Mouse (Mus musculus) heart, postnatal 0 days (tissue): ENCODE data around the gene Naa38. TPM values are rescaled to one million over a fixed set of nuclear protein-coding genes. Genes with fewer than 3 reads are reported as not detected.
"Not testable (repeated sequence)": the region's sequence is repeated elsewhere in the genome, so short reads cannot be mapped to it uniquely, and the experiment has no call there.

ENCODE experiments used
- ATAC-seq: fragments of 200-750 bp; cut with Nextera tagmentation; 2 replicates; pipeline ENCODE4 v1.8.0; 2017; ENCODE audit warnings: low read depth, moderate number of reproducible peaks, moderate library complexity; ENCODE audit not compliant: insufficient read depth
- DNase-seq: peaks from one replicate; pipeline ENCODE4 v3.0.0-alpha.2; 2016; ENCODE audit warnings: low spot score
- H3K27ac ChIP-seq: fragments of 300-500 bp; sonication (generic); 2 replicates; pipeline ENCODE4 v1.5.1; 2014; ENCODE audit warnings: low read depth, mild to moderate bottlenecking
- H3K27me3 ChIP-seq: fragments of 300-500 bp; sonication (generic); 2 replicates; pipeline ENCODE4 v1.6.1; 2014; ENCODE audit warnings: low read length, mixed read lengths; ENCODE audit not compliant: control insufficient read depth, insufficient read depth
- H3K36me3 ChIP-seq: fragments of 300-500 bp; sonication (generic); replicated peaks from 2 replicates; pipeline ENCODE4 v1.6.1; 2014; ENCODE audit warnings: low read length, mixed read lengths; ENCODE audit not compliant: control insufficient read depth, insufficient read depth
- H3K4me1 ChIP-seq: fragments of 300-500 bp; sonication (generic); 2 replicates; pipeline ENCODE4 v1.6.1; 2014; ENCODE audit warnings: antibody characterized with exemption; ENCODE audit not compliant: control insufficient read depth, insufficient read depth
- H3K4me2 ChIP-seq: fragments of 300-500 bp; sonication (generic); 2 replicates; pipeline ENCODE4 v1.6.1; 2014; ENCODE audit warnings: low read depth, mild to moderate bottlenecking, low read length, moderate library complexity
- H3K4me3 ChIP-seq: fragments of 300-500 bp; sonication (generic); 2 replicates; pipeline ENCODE4 v1.5.1; 2014; ENCODE audit warnings: low read depth, low read length
- H3K9ac ChIP-seq: fragments of 300-500 bp; sonication (generic); replicated peaks from 2 replicates; pipeline ENCODE4 v1.6.1; 2014; ENCODE audit warnings: low read depth, low read length, mixed read lengths
- H3K9me3 ChIP-seq: fragments of 300-500 bp; sonication (generic); replicated peaks from 2 replicates; pipeline ENCODE4 v1.6.1; 2016; ENCODE audit warnings: low read length; ENCODE audit not compliant: control insufficient read depth
- CTCF ChIP-seq: IDR thresholded peaks from 2 replicates; pipeline ENCODE4 v1.5.1; 2016; ENCODE audit warnings: antibody characterized with exemption, control low read depth, low read depth
- EP300 ChIP-seq: IDR thresholded peaks from 2 replicates; pipeline ENCODE4 v1.6.1; 2016; ENCODE audit warnings: antibody characterized with exemption, low read depth
- WGBS: fragments of 180-500 bp; shearing (Covaris S2); extraction: QIAGEN DNeasy Blood & Tissue Kit; methylation state at CpG from one replicate; pipeline ENCODE4 v1.1.7; 2014; 5-methylcytosine and 5-hydroxymethylcytosine counted together
- polyA plus RNA-seq: library from polyadenylated mRNA; unstranded; fragments of >200 nt; fragmentation: Nextera tagmentation; extraction: Ambion mirVana; gene quantifications from 2 replicates; pipeline ENCODE4 v1.2.1, GENCODE M21; 2015
- total RNA-seq: library from RNA; depleted of rRNA; stranded (reverse); fragments of >200 nt; gene quantifications from 2 replicates; pipeline ENCODE4 v1.2.3, GENCODE M21; 2014; ENCODE audit warnings: low replicate concordance

Naa38 gene
- total and polyA plus RNA-seq, 2 experiments from 2014 or later = 64.9 to 171 TPM

- no peaks in the 10 kb centered on the region for H3K9me3 ChIP-seq
- H3K4me1 ChIP-seq = 0 out of 2 replicates have a peak, but pooled peaks cover 7% of the 10 kb centered on the region
- H3K27ac ChIP-seq = no peak overlapping the region
- no peak overlapping the region for H3K9ac ChIP-seq
- no peak overlapping the region for H3K4me3 ChIP-seq
- H3K27me3 ChIP-seq = no peaks in the 10 kb centered on the region
- no peak for ATAC-seq
- TF ChIP-seq CTCF = no peak
- TF ChIP-seq EP300 = no peak
- H3K4me2 ChIP-seq = no peak overlapping the region
- H3K36me3 ChIP-seq = no peaks in the 10 kb centered on the region
- 67% methylated on average over 7 of the region's 7 CpGs for WGBS
- no peak for DNase-seq
Measured at GRCm38 (mm10) chr11:69386758-69387157, 8.5 kb upstream of the Naa38 start.

DNA sequence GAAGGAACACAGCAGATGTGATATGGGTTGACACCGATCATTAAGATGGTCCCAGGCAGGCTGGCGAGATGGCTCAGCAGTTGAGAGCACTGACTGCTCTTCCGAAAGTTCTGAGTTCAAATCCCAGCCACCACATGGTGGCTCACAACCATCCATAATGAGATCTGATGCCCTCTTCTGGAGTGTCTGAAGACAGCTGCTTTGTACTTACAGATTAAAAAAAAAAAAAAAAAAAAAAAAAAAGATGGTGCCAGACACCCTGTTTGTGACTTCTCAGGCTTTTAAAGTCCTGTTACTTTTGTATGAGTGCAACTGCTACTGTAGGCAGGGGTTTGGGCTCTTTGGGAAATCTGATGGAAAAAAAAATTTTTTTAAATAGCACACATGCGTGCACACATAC lies 6.6 kb upstream of the Naa38 start:
- Histone ChIP-seq H3K4me3 (no peak overlapping the region), H3K9me3 (no peaks in the 10 kb centered on the region), H3K9ac (no peak overlapping the region), H3K27ac (no peak overlapping the region), H3K4me1 (no peaks in the 10 kb centered on the region), H3K4me2 (no peak overlapping the region), H3K36me3 (no peaks in the 10 kb centered on the region), H3K27me3 (no peaks in the 10 kb centered on the region)
- TF ChIP-seq EP300 (no peak), CTCF (no peak)
- WGBS = 94% methylated on average over 4 of the region's 4 CpGs
- DNase-seq (no peak), ATAC-seq (no peak)

DNA sequence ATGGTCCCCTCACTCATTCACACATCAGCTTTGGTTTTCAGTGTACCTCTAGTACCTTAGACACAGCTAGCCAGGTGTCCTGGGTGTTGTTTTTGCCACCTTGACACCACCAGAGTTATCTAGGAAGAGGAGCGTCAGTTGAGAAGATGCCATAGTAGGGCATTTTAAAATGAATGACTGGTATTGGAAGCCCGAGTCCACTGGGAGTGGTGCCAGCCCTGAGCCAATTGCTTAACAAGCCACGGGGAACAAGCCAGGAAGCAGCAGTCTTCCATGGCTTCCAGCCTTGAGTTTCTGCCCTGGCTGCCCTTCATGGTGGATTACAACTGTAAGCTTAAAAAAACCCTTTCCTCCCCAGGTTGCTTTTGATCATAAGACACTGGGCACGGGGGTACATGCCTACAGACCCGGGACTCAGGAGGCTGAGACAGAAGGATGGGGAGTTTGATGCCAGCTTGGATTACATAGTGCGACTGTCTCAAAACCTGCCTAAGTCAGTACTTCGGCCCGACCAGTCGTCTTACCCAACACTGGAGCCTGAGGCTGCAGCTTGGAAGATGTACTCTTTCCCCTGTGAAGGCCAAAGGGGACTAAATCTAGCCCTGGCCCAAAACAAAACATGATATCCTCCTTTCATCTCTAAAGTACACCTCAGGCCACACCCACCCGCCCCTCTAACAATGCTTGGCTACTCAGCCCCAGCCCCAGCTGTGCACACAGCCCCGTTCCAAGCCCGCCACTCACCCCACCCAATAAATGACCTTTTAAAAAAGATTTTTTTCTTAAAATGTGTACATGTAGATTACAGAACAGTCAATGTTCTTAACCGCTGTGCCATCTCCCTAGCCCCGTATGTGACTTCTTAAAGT lies 5.5 kb upstream of the Naa38 start:
- Histone ChIP-seq H3K9ac (no peak overlapping the region), H3K4me2 (no peak overlapping the region), H3K36me3 (no peaks in the 10 kb centered on the region), H3K27me3 (no peaks in the 10 kb centered on the region), H3K27ac (no peak overlapping the region), H3K4me3 (no peak overlapping the region), H3K4me1 (no peaks in the 10 kb centered on the region), H3K9me3 (no peaks in the 10 kb centered on the region)
- DNase-seq (no peak), ATAC-seq (no peak)
- TF ChIP-seq CTCF (no peak), EP300 (no peak)
- 62% methylated on average over 14 of the region's 14 CpGs for WGBS

- Histone ChIP-seq H3K4me3 (no peak overlapping the region), H3K27me3 (no peaks in the 10 kb centered on the region), H3K4me1 (no peaks in the 10 kb centered on the region), H3K9me3 (no peaks in the 10 kb centered on the region), H3K27ac (no peak overlapping the region), H3K4me2 (no peak overlapping the region), H3K36me3 (no peaks in the 10 kb centered on the region), H3K9ac (no peak overlapping the region)
- 48% methylated on average over 10 of the region's 10 CpGs for whole genome bisulfite sequencing
- no peak for DNase-seq
- no peak for TF ChIP-seq EP300
- peak; percentile 70 for TF ChIP-seq CTCF
- peak; percentile 28; the same call in 1 of the 2 replicates for ATAC-seq
Measured at GRCm38 (mm10) chr11:69390400-69391034, 4.8 kb upstream of the Naa38 start.

DNA sequence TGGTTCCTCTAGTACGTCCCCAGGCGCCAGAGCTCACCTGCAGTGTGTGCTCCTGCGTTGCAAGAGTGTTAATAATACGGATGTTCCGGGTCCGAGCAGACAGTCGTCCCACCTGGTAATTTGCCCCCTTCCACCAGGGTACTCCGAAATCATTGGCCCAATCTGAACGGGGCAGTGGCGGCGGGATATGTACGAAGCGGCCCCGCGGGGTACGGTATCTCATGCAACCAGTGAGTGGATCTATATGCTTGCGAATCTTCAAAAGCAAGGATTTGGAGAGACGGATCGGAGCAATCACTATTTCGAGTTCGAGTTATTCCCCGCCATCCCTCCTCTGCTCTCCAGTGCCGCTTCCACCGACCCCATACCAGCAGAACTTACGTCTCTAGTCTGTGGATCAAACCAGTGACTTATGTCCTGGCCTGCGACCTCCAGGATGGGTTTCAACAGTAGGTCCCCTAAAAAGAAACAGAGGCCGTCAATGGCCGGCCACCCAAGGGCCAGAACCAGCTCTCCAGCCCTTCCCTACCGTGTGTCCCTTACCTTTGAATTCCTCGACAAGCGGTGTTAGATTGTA lies 608 bp upstream of the Naa38 start:
- not testable (repeated sequence) for H3K36me3 ChIP-seq, H3K27me3 ChIP-seq, DNase-seq, ATAC-seq, H3K9me3 ChIP-seq, H3K4me1 ChIP-seq
- H3K9ac ChIP-seq = peak overlapping the region; percentile 78
- H3K27ac ChIP-seq = peak overlapping the region; percentile 95
- peak overlapping the region; percentile 61 for H3K4me3 ChIP-seq
- 1% methylated on average over 31 of the region's 31 CpGs for WGBS
- peak overlapping the region; percentile 72 for H3K4me2 ChIP-seq
